Mouse (Mus musculus) thymus, postnatal 10 days (tissue): ENCODE results near the gene Bcl2a1d.
"Not testable (repeated sequence)": the region's sequence is repeated elsewhere in the genome, so short reads cannot be mapped to it uniquely, and the experiment has no call there.

Experiments used
- DNase-seq, 2 experiments: peaks; one replicate each; pipeline ENCODE4 v3.0.0; 2021; ENCODE audit warnings: low spot score in 2 of 2

The Bcl2a1d gene

DNA sequence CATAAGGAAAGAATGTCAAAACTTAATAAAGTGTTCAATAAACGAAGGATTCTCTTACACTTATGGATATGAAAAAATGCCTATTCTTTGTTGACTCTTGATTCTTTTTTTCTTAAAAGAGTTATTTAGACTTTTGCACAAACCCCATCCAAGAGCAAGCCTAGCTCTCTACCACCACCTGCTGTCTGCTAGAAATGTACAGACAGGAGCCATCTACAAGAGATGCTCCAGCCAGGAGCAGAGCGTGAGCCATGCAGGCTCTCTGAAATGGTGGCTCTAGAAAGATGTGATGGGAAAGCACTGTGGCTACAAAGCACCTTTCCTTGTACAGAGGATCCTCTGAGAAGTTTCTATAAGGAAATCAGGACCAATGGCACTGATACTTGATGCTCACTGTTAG is 33.0 kb downstream of the Bcl2a1d start:
- not testable (repeated sequence) for DNase-seq

DNA sequence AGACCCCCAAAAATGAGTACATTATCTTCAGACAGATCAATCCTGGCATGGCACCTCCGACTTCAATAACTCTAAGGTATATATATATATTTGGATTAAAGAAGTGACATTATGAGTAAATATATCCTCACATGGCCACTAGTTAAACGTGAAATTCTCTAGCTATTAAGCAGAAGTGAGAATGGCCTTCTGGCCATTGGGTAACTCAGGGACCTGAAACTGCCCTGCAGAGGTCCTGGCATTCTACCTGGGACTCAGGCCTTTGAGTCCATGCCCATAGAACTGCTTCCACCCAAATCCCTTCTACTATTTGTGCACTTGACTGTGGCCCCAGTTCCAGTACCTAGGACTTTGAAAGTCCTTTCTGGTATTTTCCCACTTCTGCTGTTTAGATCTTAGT is 40.4 kb downstream of the Bcl2a1d start:
- DNase-seq = not testable (repeated sequence)

GRCm38 (mm10) chr9:88689451-88689850 is 42.3 kb downstream of the Bcl2a1d start:
- DNase-seq = not testable (repeated sequence)

DNA sequence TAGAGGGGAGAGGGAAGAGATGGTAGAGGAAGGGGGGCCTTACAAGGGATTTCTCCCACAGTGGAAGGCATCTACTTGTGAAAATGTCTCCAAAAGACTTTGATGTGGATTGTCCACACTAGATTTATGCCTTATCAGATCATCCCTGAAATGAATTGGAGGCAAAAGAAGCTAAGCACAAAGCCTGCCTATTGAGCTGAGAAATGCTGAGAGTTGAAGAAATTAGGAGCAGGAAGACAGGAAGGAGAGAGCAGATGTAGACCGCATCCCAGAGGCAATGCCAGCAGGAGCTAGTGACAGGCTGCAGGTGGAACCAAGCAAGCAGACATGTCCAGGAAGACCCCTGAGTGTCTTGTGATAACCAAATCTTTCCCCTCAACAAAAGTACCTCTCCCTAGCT is 45.0 kb downstream of the Bcl2a1d start:
- DNase-seq = not testable (repeated sequence)
